Mouse (Mus musculus) layer of hippocampus, adult 11-12 months (tissue): ENCODE measurements around the gene Arhgap11a.

Experiments used
- DNase-seq: peaks from one replicate; pipeline ENCODE4 v3.0.0; 2022; ENCODE audit warnings: low spot score

The Arhgap11a gene

GRCm38 (mm10) chr2:113817681-113818606 is 30.5 kb downstream of the Arhgap11a start:
- no peak for DNase-seq

- peak; percentile 54 for DNase-seq
Observed at GRCm38 (mm10) chr2:113807640-113808039, 40.8 kb downstream of the Arhgap11a start.

GRCm38 (mm10) chr2:113806851-113807577 is 41.4 kb downstream of the Arhgap11a start:
- DNase-seq: no peak

GRCm38 (mm10) chr2:113805765-113806164 is 42.7 kb downstream of the Arhgap11a start:
- DNase-seq: no peak

GRCm38 (mm10) chr2:113803753-113804152 is 44.7 kb downstream of the Arhgap11a start:
- DNase-seq: no peak

GRCm38 (mm10) chr2:113800846-113801245 is 47.6 kb downstream of the Arhgap11a start:
- DNase-seq: no peak

GRCm38 (mm10) chr2:113798605-113799004 is 49.9 kb downstream of the Arhgap11a start:
- no peak for DNase-seq

- no peak for DNase-seq
Observed at GRCm38 (mm10) chr2:113795186-113795585, 53.3 kb downstream of the Arhgap11a start.

GRCm38 (mm10) chr2:113793521-113793920 is 54.9 kb downstream of the Arhgap11a start:
- DNase-seq: no peak

- DNase-seq: no peak
Observed at GRCm38 (mm10) chr2:113788821-113789387, 59.6 kb downstream of the Arhgap11a start.

- DNase-seq: no peak
Observed at GRCm38 (mm10) chr2:113787882-113788281, 60.6 kb downstream of the Arhgap11a start.

GRCm38 (mm10) chr2:113784851-113785250 is 63.6 kb downstream of the Arhgap11a start:
- DNase-seq: no peak

- no peak for DNase-seq
Observed at GRCm38 (mm10) chr2:113781521-113781920, 66.9 kb downstream of the Arhgap11a start.
